Mouse (Mus musculus) thymus, postnatal 0 days (tissue): ENCODE measurements at regions not wholly inside any gene's neighbourhood (a gene's known extent, or its start where the extent isn't known, plus 50 kb on each side); places are given as distances from the start of the nearest gene placed in this dataset.

Experiments used
- DNase-seq: peaks from one replicate; pipeline ENCODE4 v3.0.0-alpha.2; 2015; ENCODE audit warnings: low spot score

DNA sequence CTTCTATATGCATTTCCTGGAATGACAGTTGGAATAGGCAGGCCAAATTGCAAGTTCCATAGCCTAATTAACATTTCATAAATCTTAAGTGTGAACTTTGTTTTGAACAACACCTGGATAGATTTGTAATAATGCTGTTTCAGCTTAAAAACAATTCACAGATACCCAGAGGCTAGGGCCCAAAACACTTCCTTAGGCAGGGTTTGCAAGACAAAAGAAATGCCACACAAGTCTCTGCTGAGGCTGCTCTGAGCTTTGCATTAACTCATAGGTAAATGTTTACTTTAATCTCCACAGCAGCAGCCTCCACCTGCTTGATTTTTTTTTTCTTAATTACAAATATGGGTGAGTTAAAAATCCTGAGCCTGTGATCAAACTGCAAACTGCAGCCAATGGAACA lies 118.4 kb downstream of the Gnat3 start:
- DNase-seq: no peak

DNA sequence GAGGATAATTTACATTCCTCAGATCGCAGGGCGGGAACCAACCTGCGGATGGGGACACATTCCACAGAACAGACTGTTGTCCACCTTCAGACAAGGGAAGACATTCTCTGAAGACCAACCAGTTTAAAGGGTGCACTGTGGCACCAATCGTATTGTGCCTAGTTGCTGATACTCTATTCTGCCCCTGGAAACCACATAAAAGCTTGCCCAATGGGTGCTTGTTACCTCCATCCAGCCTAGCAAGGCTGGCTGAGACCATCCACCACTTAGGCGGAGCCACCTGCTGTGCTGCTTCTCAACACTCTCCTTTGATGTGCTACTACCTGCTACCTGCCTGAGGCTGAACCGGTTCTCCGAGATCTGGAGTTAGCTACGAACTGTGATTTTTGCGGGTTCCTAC lies 119.9 kb downstream of the Gnat3 start:
- no peak for DNase-seq

DNA sequence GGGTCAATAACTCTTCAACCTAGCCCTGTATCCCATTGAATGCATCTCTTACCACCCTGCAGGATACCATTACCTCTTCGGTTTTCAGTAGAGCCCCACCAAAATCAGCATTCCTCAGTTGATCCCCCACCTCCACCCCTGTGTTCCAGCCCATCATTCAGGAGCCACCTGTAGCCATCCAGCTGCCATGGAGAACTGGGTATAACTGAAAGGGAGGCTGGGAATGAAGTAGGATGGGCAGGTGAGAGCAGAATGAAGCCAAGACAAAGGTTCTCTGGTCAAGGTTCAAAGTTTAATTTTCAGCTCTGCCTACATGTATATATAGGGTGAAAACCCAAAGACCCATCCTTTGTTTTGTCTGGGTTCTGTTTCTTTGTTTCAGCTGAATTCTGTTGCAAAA lies 121.4 kb downstream of the Gnat3 start:
- DNase-seq: no peak

DNA sequence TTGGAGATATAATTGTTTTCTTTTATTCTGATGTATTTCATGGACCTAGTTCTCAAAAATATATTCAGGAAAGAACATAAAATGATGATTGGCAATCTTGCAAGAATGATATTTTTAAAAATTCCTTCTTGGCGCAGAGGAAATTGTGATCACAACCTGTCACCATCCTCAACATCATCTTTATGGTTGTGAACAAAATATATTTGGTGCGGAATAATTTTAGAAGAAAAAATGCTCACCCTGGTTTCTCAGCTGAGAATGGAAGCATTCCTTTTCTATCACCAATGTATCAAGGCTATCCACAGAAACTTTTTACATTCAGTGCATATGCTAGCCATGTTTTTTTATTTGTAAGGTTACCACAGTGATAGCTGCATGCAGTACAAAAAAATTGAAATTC lies 123.1 kb downstream of the Gnat3 start:
- DNase-seq: no peak

DNA sequence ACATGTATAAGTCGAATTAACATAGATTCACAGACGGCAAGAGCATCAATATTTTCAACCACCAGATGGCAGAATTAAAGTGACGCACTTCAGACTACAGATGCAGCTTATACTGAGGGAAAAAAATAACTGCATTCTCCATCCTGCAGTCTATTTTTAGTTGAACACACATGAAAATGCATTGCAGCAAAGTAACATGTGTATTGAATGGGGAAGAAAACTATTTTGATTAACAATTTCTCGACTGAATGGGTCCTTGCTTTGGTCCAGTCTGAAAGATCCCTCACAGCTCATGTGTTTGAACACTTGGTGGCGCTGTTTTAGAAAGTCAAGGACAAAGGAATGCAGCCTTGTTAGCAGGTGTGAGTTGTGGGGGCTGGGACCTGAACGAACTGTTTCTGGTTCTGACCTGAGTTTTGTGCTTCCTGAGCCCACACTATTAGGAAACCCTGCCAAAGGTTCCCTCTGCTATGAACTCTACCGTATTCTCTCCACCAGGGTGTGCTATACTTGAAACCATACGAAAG lies 125.6 kb downstream of the Gnat3 start:
- peak; percentile 19 for DNase-seq

DNA sequence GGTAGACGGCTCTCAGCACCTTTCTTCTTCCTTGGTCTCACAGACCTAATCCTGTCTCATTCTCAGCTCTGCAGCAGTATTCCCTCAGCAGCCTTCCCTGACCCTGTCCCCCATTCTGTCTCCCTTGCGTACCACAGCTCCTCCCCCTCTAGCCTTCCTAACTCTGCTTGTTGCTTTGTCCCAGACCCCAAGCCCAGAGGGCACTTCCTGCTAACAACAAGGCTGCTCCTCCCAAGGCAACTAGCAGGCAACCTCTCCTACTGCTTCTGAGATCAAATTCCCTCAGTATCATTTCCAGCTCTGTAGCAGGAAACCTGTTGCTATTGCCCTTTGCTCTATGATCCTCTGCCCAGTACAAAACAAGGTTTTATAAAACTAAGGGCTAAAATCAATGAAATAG lies 127.6 kb downstream of the Gnat3 start:
- no peak for DNase-seq

DNA sequence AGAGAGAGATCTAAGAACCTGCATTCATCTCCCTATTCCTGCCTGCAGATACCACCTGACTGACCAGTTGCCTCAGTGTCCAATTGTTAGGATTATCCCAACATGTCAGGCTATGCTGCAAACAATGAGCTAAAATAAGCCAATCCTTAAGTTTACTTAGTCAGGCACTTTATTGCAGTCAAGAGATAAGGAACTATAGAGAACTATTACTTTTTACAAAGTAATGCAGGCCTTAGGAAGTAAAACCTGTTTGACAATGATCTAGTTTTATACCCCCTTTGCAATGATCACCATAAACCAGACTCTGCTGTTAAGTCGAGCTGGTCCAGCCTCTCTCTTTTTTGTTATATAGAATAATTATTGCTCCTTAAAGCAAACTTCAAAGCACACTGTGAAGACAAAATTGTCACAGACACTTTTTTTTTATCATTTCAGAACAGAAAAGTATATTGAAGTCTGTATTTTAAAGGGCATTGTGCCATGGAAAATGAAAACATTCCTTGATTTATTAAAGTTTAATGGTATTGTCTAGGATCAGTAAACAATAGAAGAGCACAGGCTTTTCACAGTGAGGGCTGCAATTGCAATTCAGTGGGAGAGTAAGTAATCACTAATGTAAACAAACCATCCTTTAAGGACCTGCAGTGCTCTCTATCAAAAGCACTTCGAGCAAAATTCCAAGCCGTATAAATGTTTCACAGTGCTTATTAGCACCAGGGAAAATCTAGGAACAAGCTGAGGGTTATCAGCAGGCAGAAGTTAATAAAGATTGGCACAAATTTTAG lies 152.7 kb downstream of the Gnat3 start:
- DNase-seq: no peak

DNA sequence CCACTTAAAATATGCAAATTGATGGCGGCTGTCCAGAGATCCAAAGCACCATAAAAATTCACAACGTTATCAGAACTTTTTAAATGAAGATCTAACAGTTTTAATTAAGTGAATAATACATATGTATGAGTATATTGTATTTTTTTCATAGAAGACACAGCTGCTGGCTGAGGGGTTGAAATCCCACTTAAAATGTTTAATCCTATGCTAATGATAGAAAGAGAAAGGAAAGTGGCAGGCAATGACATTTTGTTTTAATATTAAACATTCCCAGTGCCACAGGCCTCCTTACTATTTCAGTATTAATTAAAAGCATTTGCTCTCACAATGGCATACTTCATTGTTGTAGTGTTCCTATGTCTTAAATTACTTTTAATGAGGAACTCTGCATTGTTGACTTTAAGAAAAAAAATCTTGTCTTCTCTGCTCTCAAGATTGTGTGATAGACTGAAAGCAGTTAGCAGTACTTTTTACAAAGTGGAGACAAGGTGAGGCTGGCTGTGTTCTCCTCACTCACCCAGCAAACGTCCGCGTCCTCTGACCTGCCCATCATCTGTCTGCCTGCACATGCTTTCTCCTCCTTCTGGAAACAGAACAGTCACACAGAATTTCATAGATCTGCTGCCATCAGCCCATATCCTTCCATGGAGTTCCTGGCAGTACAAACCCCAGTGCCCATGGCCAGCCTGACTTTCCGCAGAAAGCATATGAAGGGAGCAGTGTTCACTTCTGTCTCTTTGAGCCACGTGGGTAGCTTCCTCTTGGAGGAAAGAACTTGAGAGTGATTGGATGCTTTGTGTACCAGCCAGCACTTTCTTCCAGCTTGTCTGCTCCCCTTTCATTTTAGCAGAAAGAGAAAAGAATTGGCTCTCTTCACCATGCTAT lies 173.7 kb downstream of the Gnat3 start:
- no peak for DNase-seq

DNA sequence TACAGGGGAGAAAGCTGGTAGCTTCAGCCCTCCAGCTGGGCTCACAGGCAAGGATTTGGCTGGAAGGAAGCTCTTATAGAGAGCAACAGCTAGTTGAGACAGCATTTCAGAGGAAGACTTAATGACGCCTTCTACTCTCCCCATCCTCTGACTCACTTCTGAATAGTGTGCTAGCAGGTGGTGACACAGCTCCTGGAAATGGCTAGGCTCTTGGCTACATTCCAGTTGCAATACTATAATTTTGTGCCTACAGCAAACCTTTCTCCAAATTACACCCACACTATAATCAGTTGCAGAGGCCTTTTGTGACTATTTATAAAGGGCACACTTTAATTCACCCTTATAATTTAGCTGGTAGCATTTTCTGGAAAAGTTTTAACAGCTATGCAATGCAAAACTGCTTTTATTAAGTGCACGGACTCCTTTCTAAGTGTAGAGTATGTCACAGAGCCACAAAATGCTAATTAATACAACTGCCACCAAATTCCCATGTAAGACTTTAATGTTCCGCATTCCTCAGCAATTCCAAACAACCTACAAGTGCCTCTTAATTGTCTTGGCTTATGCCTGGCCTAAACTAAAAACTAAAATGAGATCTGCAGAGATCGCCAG lies 175.2 kb downstream of the Gnat3 start:
- no peak for DNase-seq

DNA sequence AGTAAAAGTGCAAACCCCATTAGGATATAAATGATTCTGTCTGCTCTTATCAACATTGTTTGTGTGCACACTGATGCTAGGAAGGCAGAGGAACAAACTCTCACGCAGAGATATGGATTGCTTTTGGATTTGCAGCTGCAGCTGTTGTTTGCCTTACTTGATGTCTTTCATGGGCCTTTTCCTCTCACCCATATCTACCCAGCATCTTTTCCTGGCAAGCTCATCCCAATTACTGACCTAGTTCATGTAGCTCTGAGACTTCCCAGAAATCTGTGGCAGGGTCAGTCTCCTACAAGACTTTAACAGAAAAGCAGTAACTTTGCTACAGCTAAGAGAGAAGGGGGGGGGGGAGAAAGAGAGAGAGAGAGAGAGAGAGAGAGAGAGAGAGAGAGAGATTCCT lies 189.9 kb downstream of the Gnat3 start:
- no peak for DNase-seq

DNA sequence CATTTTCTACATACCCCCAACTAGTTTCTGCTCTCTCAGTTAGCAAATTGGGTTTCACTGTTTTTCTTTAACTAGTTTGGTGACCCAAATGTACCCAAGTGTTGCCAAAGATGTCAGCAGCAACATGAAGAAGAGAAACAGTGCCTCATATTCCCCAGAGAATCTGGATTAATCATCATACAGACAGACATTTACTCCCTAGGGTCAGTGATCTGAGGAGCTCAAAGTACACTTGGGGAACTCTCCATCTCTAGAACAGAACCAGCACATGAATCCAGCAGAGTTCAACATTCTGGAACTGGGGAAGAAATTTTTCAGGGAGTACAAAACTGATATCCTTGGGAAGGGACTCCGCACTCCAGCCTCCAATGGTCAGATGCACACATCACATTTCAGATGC lies 191.4 kb downstream of the Gnat3 start:
- DNase-seq: no peak

DNA sequence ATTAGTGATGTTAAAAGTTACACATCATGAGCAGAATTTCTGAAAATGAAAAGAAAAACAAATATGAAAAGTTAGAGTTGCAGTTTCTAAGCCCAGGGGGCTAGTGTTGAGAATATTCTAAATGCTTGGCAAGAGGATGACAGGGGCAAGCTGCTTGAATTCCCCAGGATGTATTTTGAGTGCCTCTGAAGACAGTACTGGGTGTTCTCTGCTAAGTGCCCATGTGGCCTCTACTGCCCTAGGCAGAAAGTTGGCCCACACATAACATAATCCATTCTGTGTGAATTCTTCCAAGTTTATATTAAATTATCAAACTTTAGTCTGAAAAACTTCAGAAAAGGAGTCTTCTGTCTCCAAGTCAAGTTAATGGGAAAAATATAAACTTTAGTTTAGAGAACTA lies 196.6 kb downstream of the Gnai1 start:
- no peak for DNase-seq

DNA sequence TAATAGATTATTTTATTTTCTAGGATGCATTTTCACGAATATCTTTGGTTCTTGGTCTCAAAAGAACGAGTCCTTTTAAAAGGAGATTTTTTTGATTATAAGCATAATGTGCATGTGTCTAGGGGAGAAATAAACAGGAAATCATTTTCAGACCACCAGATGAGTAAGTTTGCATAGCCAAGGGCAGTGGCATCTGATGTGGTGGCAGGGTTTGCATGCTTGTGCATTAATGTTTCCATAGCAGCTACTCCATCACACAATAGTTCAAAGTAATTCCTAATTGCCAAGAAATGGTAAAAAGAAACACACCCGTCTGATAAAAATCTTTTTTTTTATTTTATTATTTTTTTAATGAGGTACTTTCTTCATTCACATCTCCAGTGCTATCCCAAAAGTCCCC lies 182.3 kb downstream of the Gnai1 start:
- no peak for DNase-seq

DNA sequence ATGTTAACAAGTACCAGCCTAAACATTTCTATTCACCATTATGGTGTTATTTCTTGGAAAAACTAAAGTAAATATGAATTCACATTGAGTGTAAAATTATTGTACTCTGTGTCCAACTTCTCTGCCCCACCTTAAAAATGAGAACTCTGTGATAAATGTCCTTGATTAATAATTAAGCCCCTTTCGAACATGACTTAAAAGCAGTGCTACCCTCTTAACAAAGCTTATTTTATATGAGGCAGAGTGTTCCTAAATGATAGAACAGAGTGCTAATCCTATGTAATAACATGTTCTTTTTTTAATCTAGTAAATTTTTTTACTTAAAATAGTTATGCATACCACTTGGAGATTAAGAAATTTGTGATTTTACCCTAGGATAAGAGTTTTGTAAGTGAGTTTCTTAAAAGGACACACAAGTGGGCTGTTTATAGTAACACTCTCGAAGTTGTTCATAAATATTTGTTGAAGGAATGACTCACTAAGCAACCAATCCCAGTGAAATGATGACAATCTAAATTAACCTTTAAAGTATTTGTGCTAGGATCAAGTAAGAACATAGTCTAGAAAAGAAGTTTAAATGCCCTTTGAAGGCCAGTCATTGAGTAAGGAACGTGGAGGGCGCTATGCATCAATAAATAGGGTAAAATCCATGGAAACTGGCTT lies 148.6 kb downstream of the Gnai1 start:
- no peak for DNase-seq
